Mouse (Mus musculus): ENCODE data around the gene Dph1.

DNA sequence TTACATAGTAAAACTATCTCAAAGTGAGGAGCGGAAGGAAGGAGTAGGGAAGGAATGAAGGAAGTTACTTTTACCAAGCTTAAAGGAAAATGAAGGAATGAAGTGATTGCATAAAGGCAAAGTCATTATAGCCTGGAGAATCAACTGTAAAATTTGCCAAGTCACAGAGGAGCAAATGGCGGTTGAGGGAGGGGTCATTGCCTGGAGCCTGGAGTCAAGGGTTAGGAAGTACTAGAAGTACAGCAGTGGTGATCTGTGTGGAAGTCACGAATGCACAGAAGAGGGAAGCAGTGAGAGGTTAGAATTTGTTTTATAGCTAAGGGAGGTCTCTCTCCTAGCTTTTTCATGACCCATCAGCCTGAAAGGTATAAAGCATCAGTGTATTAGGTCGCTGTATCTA lies 59.7 kb downstream of the Dph1 start:
- no peak for TF ChIP-seq CTCF (IDR thresholded peaks at IDR 0.05; ENCODE audit: low read depth)
- TF ChIP-seq EP300 (IDR thresholded peaks at IDR 0.05; ENCODE audit: low read depth) = no peak
